Mouse (Mus musculus) cerebellum, adult 2 months (tissue): ENCODE results near the gene Pparg.

Experiments
- CTCF ChIP-seq: fragments of 200-500 bp; IDR thresholded peaks from 2 replicates; pipeline ENCODE4 v1.5.1; 2011; ENCODE audit warnings: low read depth, mild to moderate bottlenecking, control low read depth, low read length, moderate library complexity, borderline replicate concordance; ENCODE audit not compliant: insufficient read depth
- POLR2A ChIP-seq: fragments of 200-500 bp; IDR thresholded peaks from 2 replicates; pipeline ENCODE4 v1.6.1; 2011; ENCODE audit warnings: low read length, control low read depth, borderline replicate concordance; ENCODE audit not compliant: insufficient read depth

GRCm38 (mm10) chr6:115452501-115452900 is 91.8 kb downstream of the Pparg start:
- no peak for TF ChIP-seq POLR2A
- no peak for TF ChIP-seq CTCF
